Mouse (Mus musculus) bone marrow, adult 2 months (tissue): ENCODE data around the gene Tnnt2.

ENCODE experiments used
- CTCF ChIP-seq: fragments of 200-500 bp; IDR thresholded peaks from 2 replicates; pipeline ENCODE4 v1.5.1; 2011; ENCODE audit warnings: low read length, control low read depth; ENCODE audit not compliant: control insufficient read depth, insufficient read depth
- POLR2A ChIP-seq: fragments of 200-500 bp; IDR thresholded peaks from 2 replicates; pipeline ENCODE4 v1.6.1; 2011; ENCODE audit warnings: low read depth, mild to moderate bottlenecking, control low read depth, low read length, borderline replicate concordance; ENCODE audit not compliant: control insufficient read depth

DNA sequence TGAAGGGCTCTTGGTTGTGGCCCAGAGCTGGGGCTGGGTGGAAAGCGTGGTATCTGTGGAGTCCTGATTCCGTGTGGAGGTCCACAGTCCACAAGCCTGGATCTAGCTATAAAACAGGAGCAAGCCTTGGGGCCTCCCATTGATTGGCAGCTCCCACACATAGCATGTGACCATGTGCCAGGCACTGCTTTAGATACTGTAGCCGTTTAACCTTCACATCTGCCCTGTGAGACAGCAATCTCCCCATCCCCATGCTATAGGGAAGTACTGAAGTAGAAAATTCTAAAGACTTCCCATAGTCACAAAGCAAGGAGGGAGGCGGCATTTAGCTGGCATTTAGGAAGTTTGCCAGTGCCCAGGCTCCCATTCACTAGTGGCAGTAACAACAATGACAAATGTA, 23.1 kb upstream of the Tnnt2 start:
- no peak for TF ChIP-seq CTCF
- TF ChIP-seq POLR2A: no peak
